Mouse (Mus musculus) ES-E14 (cell line): ENCODE measurements at regions not wholly inside any gene's neighbourhood (a gene's known extent, or its start where the extent isn't known, plus 50 kb on each side); places are given as distances from the start of the nearest gene placed in this dataset.

Source experiments
- DNase-seq: peaks from one replicate; pipeline ENCODE4 v3.0.0-alpha.2; 2013; ENCODE audit warnings: low read depth, low spot score
- H3K27ac ChIP-seq: 2 replicates; pipeline ENCODE4 v1.5.1; 2012; ENCODE audit warnings: low read depth, mild to moderate bottlenecking, low read length, moderate library complexity, mixed read lengths; ENCODE audit not compliant: poor library complexity, insufficient read depth, severe bottlenecking
- H3K36me3 ChIP-seq: 2 replicates; pipeline ENCODE4 v1.6.1; 2012; ENCODE audit warnings: mild to moderate bottlenecking, low read length, moderate library complexity, mixed read lengths; ENCODE audit not compliant: control insufficient read depth, poor library complexity, insufficient read depth, severe bottlenecking
- H3K4me1 ChIP-seq, 2 experiments: fragments of 150-350 bp in 1 of 2; sonication (generic) in 1 of 2; 2 replicates each; pipeline ENCODE4 v1.6.1; 2012; ENCODE audit warnings: low read length in 2 of 2, mild to moderate bottlenecking in 1 of 2, mixed read lengths in 1 of 2; ENCODE audit not compliant: control insufficient read depth in 2 of 2, insufficient read depth in 2 of 2, poor library complexity in 1 of 2
- H3K4me3 ChIP-seq, 2 experiments: fragments of 150-350 bp in 1 of 2; sonication (generic) in 1 of 2; 2 replicates each; pipeline ENCODE4 v1.5.1; 2012; ENCODE audit warnings: low read length in 2 of 2, low read depth in 1 of 2, mild to moderate bottlenecking in 1 of 2, mixed read lengths in 1 of 2; ENCODE audit not compliant: insufficient read depth in 1 of 2, poor library complexity in 1 of 2, severe bottlenecking in 1 of 2
- H3K9ac ChIP-seq: 2 replicates; pipeline ENCODE4 v1.6.1; 2012; ENCODE audit warnings: low read depth, mild to moderate bottlenecking, low read length, mixed read lengths; ENCODE audit not compliant: poor library complexity, insufficient read depth, severe bottlenecking
- H3K9me3 ChIP-seq: fragments of 150-350 bp; sonication (generic); 2 replicates; pipeline ENCODE4 v1.6.1; 2012; ENCODE audit warnings: low read depth, mild to moderate bottlenecking, low read length; ENCODE audit not compliant: control insufficient read depth, insufficient read depth
- CHD2 ChIP-seq: IDR thresholded peaks from 2 replicates; pipeline ENCODE4 v1.6.1; 2014; ENCODE audit warnings: mild to moderate bottlenecking, low read depth, low read length, inconsistent platforms
- HCFC1 ChIP-seq: IDR thresholded peaks from 2 replicates; pipeline ENCODE4 v1.6.1; 2012; ENCODE audit warnings: low read length, inconsistent platforms, borderline replicate concordance; ENCODE audit not compliant: insufficient read depth
- MAFK ChIP-seq: IDR thresholded peaks from 2 replicates; pipeline ENCODE4 v1.6.1; 2014; ENCODE audit warnings: mild to moderate bottlenecking, low read depth, low read length, inconsistent platforms; ENCODE audit not compliant: insufficient read depth
- ZC3H11A ChIP-seq: IDR thresholded peaks from 2 replicates; pipeline ENCODE4 v1.6.1; 2012; ENCODE audit warnings: low read depth, mild to moderate bottlenecking, inconsistent platforms, low read length, borderline replicate concordance
- ZNF384 ChIP-seq: IDR thresholded peaks from 2 replicates; pipeline ENCODE4 v1.6.1; 2012; ENCODE audit warnings: low read depth, low read length, inconsistent platforms
- in situ Hi-C, 2 experiments: fragments of 600-800 bp; cut with MboI; formaldehyde crosslinking; loops; one replicate each; pipeline ENCODE4 v1.15.1; 2025; ENCODE audit warnings: low sequenced_read_pairs in 2 of 2, inconsistent platforms in 1 of 2; ENCODE audit not compliant: unreplicated experiment in 2 of 2

DNA sequence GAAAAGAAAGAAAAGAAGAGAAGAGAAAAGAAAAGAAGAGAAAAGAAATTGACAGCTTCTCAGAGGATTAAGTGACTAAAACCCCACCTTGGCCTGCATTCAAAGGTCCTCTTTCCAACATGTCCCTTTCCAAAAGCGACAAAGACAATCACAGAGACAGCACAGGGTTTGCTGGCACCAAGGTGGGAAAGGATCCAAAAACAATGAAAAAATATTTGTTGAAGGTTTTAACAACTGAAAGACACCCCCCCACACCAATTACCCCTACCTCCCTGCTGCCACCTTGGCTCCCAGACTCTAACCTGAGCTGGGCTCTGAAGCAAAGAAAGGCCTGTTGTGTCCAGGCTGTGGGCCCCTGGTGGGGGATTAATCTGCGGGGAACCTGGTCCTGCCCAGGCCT is 74.2 kb upstream of the Slc6a6 start:
- no peak overlapping the region for H3K27ac ChIP-seq
- H3K9ac ChIP-seq = no peak overlapping the region
- H3K36me3 ChIP-seq = no peaks in the 10 kb centered on the region
- H3K4me3 ChIP-seq = no peak overlapping the region
- H3K4me1 ChIP-seq = no peaks in the 10 kb centered on the region
- no peak for DNase-seq
- no peaks in the 10 kb centered on the region for H3K9me3 ChIP-seq
- in situ Hi-C loops = no loop called here
- no peak for TF ChIP-seq ZC3H11A
- no peak for TF ChIP-seq CHD2
- TF ChIP-seq MAFK = no peak
- TF ChIP-seq HCFC1 = no peak
- TF ChIP-seq ZNF384 = no peak

- in situ Hi-C loops = no loop called here
These were observed 68.8 kb upstream of the Slc6a6 start for GRCm38 (mm10) chr6:91615022-91615421.

GRCm38 (mm10) chr6:91616541-91616940 is 67.3 kb upstream of the Slc6a6 start:
- no peaks in the 10 kb centered on the region for H3K9me3 ChIP-seq
- H3K9ac ChIP-seq = no peak overlapping the region
- no peak overlapping the region for H3K27ac ChIP-seq
- in situ Hi-C loops = no loop called here
- no peaks in the 10 kb centered on the region for H3K36me3 ChIP-seq
- H3K4me1 ChIP-seq = peaks cover 0 to 5% of the 10 kb centered on the region in 2 experiments; a peak in 1 of 4 replicates
- no peak for TF ChIP-seq HCFC1
- no peak overlapping the region for H3K4me3 ChIP-seq
- no peak for DNase-seq

More at GRCm38 (mm10) chr6:91615022-91615421, 68.8 kb upstream of the Slc6a6 start:
- no peak for DNase-seq
- no peaks in the 10 kb centered on the region for H3K36me3 ChIP-seq
- peaks cover 0 to 5% of the 10 kb centered on the region in 2 experiments; a peak in 1 of 4 replicates for H3K4me1 ChIP-seq
- no peak overlapping the region for H3K9ac ChIP-seq
- TF ChIP-seq HCFC1 (no peak), MAFK (no peak), ZC3H11A (no peak), CHD2 (no peak), ZNF384 (no peak)
- H3K27ac ChIP-seq = no peak overlapping the region
- no peaks in the 10 kb centered on the region for H3K9me3 ChIP-seq
- no peak overlapping the region for H3K4me3 ChIP-seq

DNA sequence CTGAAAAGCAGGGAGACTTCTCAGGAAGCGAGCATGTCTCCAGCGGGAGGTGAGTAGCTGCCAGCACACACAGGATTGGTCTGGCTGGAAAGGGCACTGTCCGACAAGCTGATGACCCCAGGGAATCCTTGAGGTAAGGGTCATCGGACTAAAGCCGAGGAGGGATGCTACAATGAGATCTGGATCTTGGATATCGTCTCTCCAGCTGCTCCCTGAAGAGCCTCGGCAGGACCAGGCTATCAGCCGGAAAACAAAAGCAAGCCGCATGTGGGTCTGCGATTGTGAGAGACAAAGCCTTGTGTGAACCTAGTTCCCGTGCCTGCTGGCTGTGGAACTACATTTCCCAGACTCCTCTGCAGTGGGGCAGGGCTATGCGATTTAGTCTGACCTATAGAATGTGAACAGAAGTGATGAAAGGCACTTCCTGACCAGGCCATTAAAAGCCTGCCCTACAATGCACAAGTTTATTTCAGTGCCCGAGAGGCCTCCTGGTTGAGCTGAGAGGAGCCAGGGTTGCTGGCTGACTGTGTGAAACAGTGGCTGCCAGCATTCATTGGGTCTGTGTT is 66.7 kb upstream of the Slc6a6 start:
- 0 out of 2 replicates have a peak, but pooled peaks have one; percentile 37 for TF ChIP-seq MAFK
- peak; percentile 96 for TF ChIP-seq HCFC1
- no peak for TF ChIP-seq ZC3H11A
- Histone ChIP-seq H3K9ac (peak overlapping the region; percentile 63), H3K4me1 (peaks cover 0 to 5% of the 10 kb centered on the region in 2 experiments; a peak in 1 of 4 replicates), H3K36me3 (no peaks in the 10 kb centered on the region), H3K27ac (no peak overlapping the region), H3K9me3 (no peaks in the 10 kb centered on the region), H3K4me3 (peak overlapping the region; percentile 6 to 53; a peak in 3 of 4 replicates)
- in situ Hi-C loops = no loop called here
- DNase-seq = peak; percentile 67

DNA sequence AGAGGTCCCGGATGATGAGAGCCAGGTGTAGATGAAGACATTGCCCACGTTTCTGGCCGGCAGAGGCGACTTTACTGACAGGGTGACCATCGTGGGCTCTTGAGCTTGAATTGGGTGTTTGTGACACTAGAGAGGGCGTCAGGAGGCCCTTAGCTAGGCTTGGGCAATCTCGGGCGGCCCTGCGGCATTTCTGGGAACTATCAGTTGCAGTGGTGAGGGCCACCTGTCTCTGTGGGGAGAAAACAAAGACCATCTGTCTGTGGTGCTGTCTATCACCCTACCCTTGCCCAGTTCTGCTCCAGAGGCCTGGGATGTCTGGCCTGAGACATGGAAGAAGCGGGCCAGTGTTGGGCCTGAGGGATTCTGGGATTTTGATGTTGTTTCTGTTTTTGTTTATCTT is 66.2 kb upstream of the Slc6a6 start:
- H3K4me3 ChIP-seq = peak overlapping the region; percentile 6 to 53; a peak in 2 of 4 replicates
- in situ Hi-C loops = no loop called here
- H3K36me3 ChIP-seq = no peaks in the 10 kb centered on the region
- no peak for DNase-seq
- H3K9ac ChIP-seq = peak overlapping the region; percentile 63
- H3K9me3 ChIP-seq = no peaks in the 10 kb centered on the region
- peaks cover 0 to 5% of the 10 kb centered on the region in 2 experiments; a peak in 1 of 4 replicates for H3K4me1 ChIP-seq
- H3K27ac ChIP-seq = no peak overlapping the region
- TF ChIP-seq ZC3H11A (no peak), HCFC1 (no peak), MAFK (no peak), ZNF384 (no peak), CHD2 (no peak)
